Mouse (Mus musculus): ENCODE data around the gene Cdh1.

- TF ChIP-seq GATA1 (IDR thresholded peaks at IDR 0.05; ENCODE audit: borderline replicate concordance, low read length) (no peak), FLI1 (IDR thresholded peaks at IDR 0.05; ENCODE audit: low read length) (no peak)
Observed at GRCm38 (mm10) chr8:106644957-106645356, 41.8 kb downstream of the Cdh1 start.
